Mouse (Mus musculus) stomach, embryonic 14.5 days (tissue): ENCODE measurements around the gene Gm10643. TPM values are rescaled to one million over a fixed set of nuclear protein-coding genes. Genes with fewer than 3 reads are reported as not detected.

Source experiments
- ATAC-seq: fragments of 200-750 bp; cut with Nextera tagmentation; 2 replicates; pipeline ENCODE4 v1.8.0; 2017; ENCODE audit warnings: low read depth, moderate TSS enrichment; ENCODE audit not compliant: insufficient number of reproducible peaks, insufficient read depth, low FRiP score
- H3K27ac ChIP-seq: fragments of 300-500 bp; sonication (generic); 2 replicates; pipeline ENCODE4 v1.5.1; 2014; ENCODE audit warnings: mild to moderate bottlenecking, low read length, moderate library complexity, mixed read lengths
- H3K27me3 ChIP-seq: fragments of 300-500 bp; sonication (generic); 2 replicates; pipeline ENCODE4 v1.6.1; 2014; ENCODE audit warnings: low read length, control low read depth, mixed read lengths; ENCODE audit not compliant: control insufficient read depth, insufficient read depth
- H3K36me3 ChIP-seq: fragments of 300-500 bp; sonication (generic); 2 replicates; pipeline ENCODE4 v1.6.1; 2014; ENCODE audit warnings: mild to moderate bottlenecking, control low read depth, low read length, moderate library complexity, mixed read lengths; ENCODE audit not compliant: control insufficient read depth, insufficient read depth
- H3K4me1 ChIP-seq: fragments of 300-500 bp; sonication (generic); 2 replicates; pipeline ENCODE4 v1.6.1; 2014; ENCODE audit warnings: low read length, control low read depth, mixed read lengths; ENCODE audit not compliant: control insufficient read depth, insufficient read depth
- H3K4me2 ChIP-seq: fragments of 300-500 bp; sonication (generic); replicated peaks from 2 replicates; pipeline ENCODE4 v1.6.1; 2014; ENCODE audit warnings: low read depth, low read length, control low read depth
- H3K4me3 ChIP-seq: fragments of 300-500 bp; sonication (generic); 2 replicates; pipeline ENCODE4 v1.5.1; 2014; ENCODE audit warnings: low read depth, low read length, control low read depth
- H3K9ac ChIP-seq: fragments of 300-500 bp; sonication (generic); replicated peaks from 2 replicates; pipeline ENCODE4 v1.6.1; 2014; ENCODE audit warnings: low read depth, mild to moderate bottlenecking, control low read depth, low read length, moderate library complexity, mixed read lengths
- H3K9me3 ChIP-seq: fragments of 300-500 bp; sonication (generic); 2 replicates; pipeline ENCODE4 v1.6.1; 2016; ENCODE audit warnings: low read depth, low read length, control low read depth; ENCODE audit not compliant: control insufficient read depth
- WGBS: fragments of 180-500 bp; shearing (Covaris S2); extraction: QIAGEN DNeasy Blood & Tissue Kit; methylation state at CpG from one replicate; pipeline ENCODE4 v1.1.7; 2014; 5-methylcytosine and 5-hydroxymethylcytosine counted together
- polyA plus RNA-seq: library from polyadenylated mRNA; unstranded; fragments of >200 nt; fragmentation: Nextera tagmentation; extraction: Ambion mirVana; gene quantifications from 2 replicates; pipeline ENCODE4 v1.2.1, GENCODE M21; 2014

Gene Gm10643
- polyA plus RNA-seq, 1 experiment from 2014 or later = 1.5 TPM

DNA sequence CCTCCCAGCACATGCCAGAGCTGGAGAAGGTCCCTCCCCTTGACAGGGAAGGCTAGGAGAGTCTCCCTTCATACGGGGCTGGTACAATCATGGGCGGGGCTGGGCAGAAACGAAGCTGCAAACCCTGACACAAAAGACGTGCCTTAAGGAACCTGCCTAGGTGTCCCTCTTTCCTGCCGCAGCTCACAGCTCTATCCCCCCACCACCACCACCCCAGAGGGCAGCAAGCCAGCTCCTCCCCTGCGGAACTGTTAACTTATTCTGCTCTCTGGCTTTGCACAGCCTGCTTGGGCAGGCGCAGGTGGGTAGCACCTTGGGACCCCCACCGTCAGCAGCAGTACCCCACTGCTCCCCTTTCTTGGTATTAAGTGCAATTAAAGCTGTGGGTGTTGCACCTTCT lies 31.1 kb upstream of the Gm10643 start:
- H3K9ac ChIP-seq = no peak overlapping the region
- H3K4me1 ChIP-seq = no peaks in the 10 kb centered on the region
- H3K36me3 ChIP-seq = peaks cover 63% of the 10 kb centered on the region
- H3K27ac ChIP-seq = no peak overlapping the region
- no peaks in the 10 kb centered on the region for H3K27me3 ChIP-seq
- H3K4me3 ChIP-seq = no peak overlapping the region
- ATAC-seq = no peak
- H3K4me2 ChIP-seq = no peak overlapping the region
- WGBS = 65% methylated on average over 8 of the region's 8 CpGs
- H3K9me3 ChIP-seq = no peaks in the 10 kb centered on the region

DNA sequence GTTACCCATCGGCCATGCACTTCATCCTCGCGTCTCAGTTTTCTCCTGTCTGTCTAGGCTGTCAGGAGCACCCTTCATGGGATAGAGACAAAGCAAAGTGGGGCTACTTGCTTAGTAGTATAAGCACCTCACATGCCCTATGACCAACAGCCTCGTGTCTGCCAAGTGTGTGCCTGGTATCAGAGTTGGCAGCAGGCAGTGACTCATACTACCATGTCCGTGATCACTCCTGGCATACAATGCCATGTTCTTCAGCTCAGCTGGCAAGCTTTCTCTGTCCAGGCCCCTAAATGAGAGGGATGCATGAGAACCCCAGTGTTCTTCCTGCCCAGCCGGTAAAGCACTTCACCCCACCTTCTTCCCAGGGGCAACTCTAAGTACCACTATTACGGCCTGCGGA lies 25.6 kb upstream of the Gm10643 start:
- no peak for ATAC-seq
- no peak overlapping the region for H3K4me3 ChIP-seq
- H3K9me3 ChIP-seq = no peaks in the 10 kb centered on the region
- H3K27me3 ChIP-seq = no peaks in the 10 kb centered on the region
- peaks cover 69% of the 10 kb centered on the region for H3K36me3 ChIP-seq
- WGBS = 90% methylated on average over 8 of the region's 8 CpGs
- no peak overlapping the region for H3K27ac ChIP-seq
- H3K4me1 ChIP-seq = no peaks in the 10 kb centered on the region
- H3K4me2 ChIP-seq = no peak overlapping the region
- H3K9ac ChIP-seq = no peak overlapping the region

DNA sequence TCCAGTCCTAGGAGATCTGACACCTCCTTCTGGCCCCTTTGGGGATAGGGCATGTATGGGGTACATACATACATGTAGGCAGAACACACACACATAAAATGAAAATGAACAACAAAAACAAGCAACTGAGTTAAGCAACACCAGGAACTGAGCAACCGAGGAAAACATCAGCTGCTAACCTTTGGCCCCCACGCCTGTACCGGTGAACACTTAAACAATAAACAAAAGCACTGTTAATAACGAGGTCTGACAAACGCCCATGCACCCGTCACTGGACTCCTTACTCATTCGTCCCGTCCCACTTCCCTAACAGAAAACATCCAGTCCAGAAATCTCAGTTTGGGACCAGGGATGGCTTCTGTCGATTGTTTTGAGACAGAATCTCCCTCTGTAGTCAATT lies 24.3 kb upstream of the Gm10643 start:
- ATAC-seq = no peak
- Histone ChIP-seq H3K4me3 (no peak overlapping the region), H3K27ac (no peak overlapping the region), H3K4me1 (no peaks in the 10 kb centered on the region), H3K9me3 (no peaks in the 10 kb centered on the region), H3K36me3 (peaks cover 60% of the 10 kb centered on the region), H3K27me3 (no peaks in the 10 kb centered on the region), H3K9ac (no peak overlapping the region), H3K4me2 (no peak overlapping the region)
- 69% methylated on average over 9 of the region's 9 CpGs for WGBS

DNA sequence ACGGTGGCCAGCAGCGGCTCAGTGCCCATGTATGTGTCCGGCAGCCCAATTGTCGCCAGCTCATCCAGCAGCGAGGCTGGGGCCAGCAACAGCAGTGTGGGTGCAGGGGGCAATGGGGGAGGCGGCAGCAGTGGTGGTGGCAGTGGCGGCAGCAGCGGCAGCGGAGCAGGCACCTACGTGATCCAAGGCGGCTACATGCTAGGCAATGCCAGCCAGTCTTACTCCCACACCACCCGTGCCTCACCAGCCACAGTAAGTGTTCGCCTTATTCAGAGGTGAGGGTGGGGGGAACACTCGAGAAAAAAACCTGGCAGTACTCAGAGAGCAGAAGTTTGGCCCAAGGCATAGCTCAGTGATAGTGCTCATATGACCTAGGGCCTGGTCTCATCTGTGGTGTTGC lies 22.9 kb upstream of the Gm10643 start:
- 94% methylated on average over 14 of the region's 14 CpGs for WGBS

DNA sequence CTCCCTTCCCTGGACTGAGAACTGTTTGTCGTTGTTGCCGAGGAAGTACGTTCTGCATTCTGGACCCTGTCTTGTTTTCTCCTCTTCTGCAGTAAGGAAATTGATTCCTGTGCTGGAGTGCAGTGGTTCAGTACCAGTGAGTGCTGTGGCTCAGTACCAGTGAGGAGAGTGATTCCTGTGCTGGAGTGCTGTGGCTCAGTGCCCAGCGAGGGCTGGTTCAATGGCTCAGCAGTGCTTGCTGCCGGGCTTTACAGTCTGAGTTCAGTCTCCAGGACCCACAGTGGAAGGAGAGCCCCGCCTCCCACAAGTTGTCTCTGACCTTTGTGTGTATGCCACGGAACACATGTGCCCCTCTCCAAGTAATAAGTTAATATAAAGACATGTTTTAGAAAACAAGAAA lies 22.2 kb upstream of the Gm10643 start:
- Histone ChIP-seq H3K27me3 (no peaks in the 10 kb centered on the region), H3K9me3 (no peaks in the 10 kb centered on the region), H3K4me1 (no peaks in the 10 kb centered on the region), H3K9ac (no peak overlapping the region), H3K27ac (no peak overlapping the region), H3K4me3 (no peak overlapping the region), H3K4me2 (no peak overlapping the region), H3K36me3 (peaks cover 56% of the 10 kb centered on the region)
- 88% methylated on average over 7 of the region's 7 CpGs for WGBS
- ATAC-seq = no peak

More for the DNA sequence above, 22.9 kb upstream of the Gm10643 start:
- H3K9me3 ChIP-seq = no peaks in the 10 kb centered on the region
- no peak overlapping the region for H3K4me2 ChIP-seq
- no peaks in the 10 kb centered on the region for H3K4me1 ChIP-seq
- ATAC-seq = no peak
- no peak overlapping the region for H3K9ac ChIP-seq
- no peak overlapping the region for H3K27ac ChIP-seq
- peaks cover 56% of the 10 kb centered on the region for H3K36me3 ChIP-seq
- no peak overlapping the region for H3K4me3 ChIP-seq
- no peaks in the 10 kb centered on the region for H3K27me3 ChIP-seq

DNA sequence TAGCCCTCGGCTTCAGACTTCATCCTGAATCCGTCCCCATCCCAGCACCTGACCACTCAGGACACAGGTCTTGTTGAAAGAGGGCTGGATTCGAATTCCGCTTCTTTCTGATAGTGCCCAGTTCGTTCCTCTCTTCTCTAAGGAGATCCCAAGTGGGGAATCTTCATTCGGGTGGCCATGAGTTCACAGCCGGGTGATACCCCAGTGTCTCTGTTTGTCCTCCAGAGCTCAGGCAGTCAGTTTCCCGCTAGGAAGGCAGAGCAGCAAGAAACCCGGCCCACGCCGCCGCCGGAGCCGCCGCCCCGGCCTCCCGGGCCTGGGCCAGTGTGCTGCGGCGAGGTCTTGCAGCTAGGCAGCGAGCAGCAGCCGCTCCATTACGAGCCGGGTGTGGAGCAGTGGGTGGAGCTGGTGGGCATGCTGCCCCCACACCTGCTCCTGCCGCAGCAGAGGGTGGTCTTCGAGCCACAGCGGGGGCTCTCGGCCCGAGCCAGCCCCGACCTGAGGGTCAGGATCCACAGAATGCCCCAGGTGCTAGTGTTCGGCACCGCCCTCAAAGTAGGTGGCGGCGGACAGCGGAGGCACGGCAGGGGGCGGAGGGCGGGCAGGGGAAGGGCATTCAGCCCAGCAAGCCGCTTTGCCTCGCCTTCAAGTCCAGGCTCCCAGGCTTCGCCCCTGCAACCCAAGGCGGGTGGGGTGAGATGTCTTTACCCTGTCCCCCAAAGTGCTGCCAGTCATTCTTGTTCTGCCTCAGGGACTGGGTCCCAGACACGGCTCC lies 19.6 kb upstream of the Gm10643 start:
- Histone ChIP-seq H3K27ac (no peak overlapping the region), H3K9ac (no peak overlapping the region), H3K36me3 (peaks cover 63% of the 10 kb centered on the region), H3K4me3 (no peak overlapping the region), H3K9me3 (no peaks in the 10 kb centered on the region), H3K27me3 (no peaks in the 10 kb centered on the region), H3K4me1 (no peaks in the 10 kb centered on the region), H3K4me2 (peak overlapping the region; percentile 17)
- no peak for ATAC-seq
- 49% methylated on average over 42 of the region's 42 CpGs for WGBS

DNA sequence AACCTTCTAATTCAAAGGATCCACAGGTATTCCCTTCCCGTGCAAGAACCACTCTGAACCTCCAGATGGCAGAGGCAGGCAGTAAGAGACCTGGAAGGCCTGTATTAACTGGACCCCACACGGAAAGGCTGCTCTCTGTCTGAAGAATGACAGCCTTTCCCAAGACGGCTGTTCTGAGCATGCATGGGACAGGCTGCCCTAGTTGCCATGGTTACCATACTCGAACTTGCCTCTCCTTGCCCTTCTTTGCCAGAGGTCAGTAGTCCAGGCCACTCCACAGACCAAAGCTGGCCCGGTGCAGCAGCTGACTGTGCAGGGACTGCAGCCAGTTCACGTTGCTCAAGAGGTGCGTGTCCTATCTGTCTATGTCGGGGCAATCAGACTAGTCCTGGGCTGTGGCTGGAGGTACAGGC lies 18.9 kb upstream of the Gm10643 start:
- peaks cover 57% of the 10 kb centered on the region for H3K36me3 ChIP-seq
- no peaks in the 10 kb centered on the region for H3K9me3 ChIP-seq
- H3K27me3 ChIP-seq = no peaks in the 10 kb centered on the region
- H3K4me1 ChIP-seq = no peaks in the 10 kb centered on the region
- no peak overlapping the region for H3K27ac ChIP-seq
- H3K4me3 ChIP-seq = no peak overlapping the region
- 29% methylated on average over 8 of the region's 8 CpGs for WGBS
- H3K9ac ChIP-seq = no peak overlapping the region
- no peak overlapping the region for H3K4me2 ChIP-seq
- no peak for ATAC-seq

DNA sequence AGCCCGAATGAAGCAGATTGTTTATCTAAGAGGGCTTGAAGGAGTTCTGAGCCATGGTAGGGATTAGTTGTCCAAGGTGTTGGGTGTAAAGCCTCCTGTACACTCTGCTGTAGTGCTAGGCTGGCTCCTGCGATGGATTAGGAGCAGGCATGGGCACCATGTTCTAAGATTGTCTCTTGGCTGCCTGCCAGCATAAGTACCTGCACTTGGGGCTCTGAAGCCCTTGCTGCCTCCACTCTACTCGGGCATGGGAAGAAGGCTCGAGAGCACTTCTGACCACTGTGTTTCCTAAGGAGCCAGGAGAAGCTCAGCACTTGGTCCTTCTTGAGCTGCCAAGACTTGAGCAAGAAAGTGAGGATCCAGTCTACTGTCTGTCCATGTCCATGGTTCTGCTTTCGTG lies 14.3 kb upstream of the Gm10643 start:
- no peak for ATAC-seq
- no peak overlapping the region for H3K9ac ChIP-seq
- no peak overlapping the region for H3K27ac ChIP-seq
- no peak overlapping the region for H3K4me2 ChIP-seq
- no peaks in the 10 kb centered on the region for H3K4me1 ChIP-seq
- no peaks in the 10 kb centered on the region for H3K9me3 ChIP-seq
- peaks cover 35% of the 10 kb centered on the region for H3K36me3 ChIP-seq
- no peaks in the 10 kb centered on the region for H3K27me3 ChIP-seq
- no peak overlapping the region for H3K4me3 ChIP-seq
- WGBS = 72% methylated on average over 5 of the region's 5 CpGs

DNA sequence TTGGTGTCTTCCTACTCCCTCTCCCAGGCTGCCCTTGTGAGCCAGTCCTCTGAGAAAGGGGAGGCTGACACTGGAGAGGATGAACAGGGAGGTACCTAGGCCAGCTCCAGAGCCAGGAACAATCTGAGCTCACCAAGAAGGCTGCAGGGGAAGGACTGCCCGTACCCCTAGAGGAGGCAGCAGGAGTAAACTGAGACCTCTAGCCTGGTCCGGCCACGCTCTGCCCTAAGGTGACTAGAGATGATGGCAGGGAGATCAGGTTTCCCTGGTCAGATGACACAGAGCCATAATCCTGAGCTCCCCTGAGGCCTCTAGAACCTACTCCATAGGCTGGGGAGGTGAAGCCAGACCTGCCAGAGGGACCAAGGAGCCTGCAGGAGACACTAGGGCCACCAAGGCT lies 11.9 kb upstream of the Gm10643 start:
- H3K9ac ChIP-seq = no peak overlapping the region
- no peaks in the 10 kb centered on the region for H3K9me3 ChIP-seq
- peaks cover 18% of the 10 kb centered on the region for H3K36me3 ChIP-seq
- no peak overlapping the region for H3K4me2 ChIP-seq
- no peaks in the 10 kb centered on the region for H3K27me3 ChIP-seq
- H3K4me3 ChIP-seq = no peak overlapping the region
- H3K4me1 ChIP-seq = peaks cover 4% of the 10 kb centered on the region; the same call in 1 of the 2 replicates
- H3K27ac ChIP-seq = no peak overlapping the region
- WGBS = 64% methylated on average over 3 of the region's 3 CpGs
- no peak for ATAC-seq
